Mouse (Mus musculus) frontal cortex, postnatal 25 days (tissue): ENCODE measurements at regions not wholly inside any gene's neighbourhood (a gene's known extent, or its start where the extent isn't known, plus 50 kb on each side); places are given as distances from the start of the nearest gene placed in this dataset.
A peak's percentile ranks its signal among the peaks of the same experiment; 100 is the strongest.
"Not testable (repeated sequence)": the region's sequence is repeated elsewhere in the genome, so short reads cannot be mapped to it uniquely, and the experiment has no call there.

ENCODE experiments used
- DNase-seq, 2 experiments: peaks; one replicate each; pipeline ENCODE4 v3.0.0; 2022; ENCODE audit warnings: low spot score in 2 of 2

DNA sequence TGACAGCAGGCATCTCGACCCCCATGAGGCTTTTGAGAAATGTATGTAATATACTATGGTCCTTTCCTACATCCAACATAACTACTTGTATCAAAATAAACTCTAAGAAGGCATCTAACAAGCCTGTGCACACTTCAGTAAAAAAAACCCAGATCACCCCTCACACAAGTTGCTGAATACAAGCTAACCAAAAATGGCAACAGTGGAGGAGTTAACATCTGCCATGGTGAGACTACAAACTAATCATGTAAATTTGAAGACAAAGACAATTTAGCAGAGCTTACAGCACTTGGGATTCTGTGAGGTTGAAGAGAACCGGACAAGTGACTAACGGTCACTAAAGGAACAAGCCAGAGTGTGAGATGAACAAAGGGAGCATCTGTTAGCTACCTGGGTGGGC is 380.6 kb upstream of the Ngly1 start:
- no peak for DNase-seq

GRCm38 (mm10) chr14:15872013-15872412 is 377.1 kb upstream of the Ngly1 start:
- DNase-seq, result no peak

GRCm38 (mm10) chr14:15880146-15880545 is 368.9 kb upstream of the Ngly1 start:
- no peak for DNase-seq

GRCm38 (mm10) chr14:15881284-15881683 is 367.8 kb upstream of the Ngly1 start:
- DNase-seq, result peak; percentile 9 to 24

DNA sequence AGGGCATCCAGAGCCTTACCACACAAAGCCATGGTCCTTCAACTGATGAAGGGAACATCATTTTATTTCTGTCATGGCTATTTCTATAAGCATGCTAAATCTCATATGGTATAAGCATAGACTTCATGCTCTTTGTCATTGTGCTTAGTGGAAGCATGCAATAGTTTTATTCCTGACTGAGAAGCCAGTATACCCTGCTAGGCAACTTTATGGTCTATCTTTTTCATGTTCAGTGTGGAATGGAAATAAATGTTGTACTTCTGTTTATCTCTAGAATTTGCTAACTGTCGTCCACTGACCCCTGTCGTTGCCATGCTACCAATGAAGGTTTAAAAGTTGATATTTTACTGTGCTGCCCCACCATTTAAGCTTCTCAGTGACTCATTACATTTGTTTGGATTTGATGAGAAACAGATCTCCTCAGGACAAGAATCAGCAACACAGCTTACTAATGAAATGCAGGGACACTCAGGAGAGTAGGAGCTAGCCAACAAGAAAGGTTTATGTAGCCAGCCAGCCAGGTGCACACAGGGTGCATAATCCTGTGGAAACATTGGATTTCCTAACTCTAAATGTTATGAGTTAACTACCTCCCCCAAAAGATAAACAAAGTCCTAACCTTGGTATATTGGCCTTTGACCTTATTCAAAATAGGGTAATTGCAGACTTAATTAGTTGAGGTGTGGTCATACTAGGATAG is 364.3 kb upstream of the Ngly1 start:
- no peak for DNase-seq

DNA sequence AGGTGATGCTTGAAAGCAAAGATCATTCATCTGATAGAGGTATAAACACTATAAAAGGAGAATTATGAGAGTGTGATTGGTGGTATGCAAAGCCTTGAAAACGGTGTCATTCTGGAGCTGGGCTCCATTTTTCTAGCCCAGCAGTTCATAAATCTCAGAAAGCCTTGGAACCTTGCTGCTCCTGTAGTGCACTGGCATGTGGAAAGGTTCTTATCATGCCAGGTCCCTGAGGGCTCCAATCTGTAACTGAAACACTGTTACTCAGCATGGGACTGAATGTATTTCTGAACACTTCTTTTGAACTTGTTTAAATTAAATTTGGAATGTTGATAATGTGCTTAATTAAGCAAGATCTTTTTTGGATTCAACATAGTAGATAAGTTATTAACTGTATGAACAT is 352.0 kb upstream of the Ngly1 start:
- no peak for DNase-seq

- DNase-seq, result not testable (repeated sequence)
Observed at GRCm38 (mm10) chr14:15906429-15906828, 342.7 kb upstream of the Ngly1 start.

DNA sequence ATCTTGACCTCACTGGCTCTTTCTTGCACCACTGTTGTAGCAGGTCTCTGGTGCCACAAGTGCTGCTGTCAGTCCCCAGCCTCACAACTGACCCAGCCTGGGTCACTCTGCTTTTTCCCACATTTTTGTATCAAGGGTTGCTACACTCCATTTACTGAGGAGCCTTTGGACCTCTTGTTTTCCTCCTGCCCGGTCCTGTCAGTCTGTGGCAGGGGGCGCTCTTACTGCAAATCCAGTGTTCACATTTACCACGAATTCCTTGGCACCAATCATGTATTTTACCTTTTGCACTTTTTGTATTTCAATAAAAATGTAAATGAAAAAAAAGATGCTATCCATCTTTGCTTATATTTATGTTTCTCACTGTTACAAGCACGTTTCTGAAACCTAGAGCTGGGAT is 335.9 kb upstream of the Ngly1 start:
- DNase-seq, result not testable (repeated sequence)

- DNase-seq, result no peak
Observed at GRCm38 (mm10) chr14:15914176-15914575, 334.9 kb upstream of the Ngly1 start.

DNA sequence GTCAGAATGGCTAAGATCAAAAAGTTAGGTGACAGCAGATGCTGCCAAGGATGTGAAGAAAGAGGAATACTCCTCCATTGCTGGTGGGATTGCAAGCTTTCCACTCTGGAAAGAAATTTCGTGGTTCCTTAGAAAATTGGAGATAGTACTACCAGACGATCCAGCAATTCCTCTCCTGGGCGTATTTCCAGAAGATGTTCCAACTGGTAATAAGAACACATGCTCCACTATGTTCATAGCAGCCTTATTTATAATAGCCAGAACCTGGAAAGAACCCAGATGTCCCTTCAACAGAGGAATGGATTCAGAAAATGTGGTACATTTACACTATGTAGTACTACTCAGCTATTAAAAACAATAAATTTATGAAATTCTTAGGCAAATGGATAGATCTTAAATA is 324.4 kb upstream of the Ngly1 start:
- not testable (repeated sequence) for DNase-seq

GRCm38 (mm10) chr14:15934729-15935128 is 314.4 kb upstream of the Ngly1 start:
- no peak for DNase-seq

GRCm38 (mm10) chr14:15970321-15970720 is 278.8 kb upstream of the Ngly1 start:
- no peak for DNase-seq

GRCm38 (mm10) chr14:15970767-15971166 is 278.3 kb upstream of the Ngly1 start:
- no peak for DNase-seq

GRCm38 (mm10) chr14:15971306-15971705 is 277.8 kb upstream of the Ngly1 start:
- no peak for DNase-seq

DNA sequence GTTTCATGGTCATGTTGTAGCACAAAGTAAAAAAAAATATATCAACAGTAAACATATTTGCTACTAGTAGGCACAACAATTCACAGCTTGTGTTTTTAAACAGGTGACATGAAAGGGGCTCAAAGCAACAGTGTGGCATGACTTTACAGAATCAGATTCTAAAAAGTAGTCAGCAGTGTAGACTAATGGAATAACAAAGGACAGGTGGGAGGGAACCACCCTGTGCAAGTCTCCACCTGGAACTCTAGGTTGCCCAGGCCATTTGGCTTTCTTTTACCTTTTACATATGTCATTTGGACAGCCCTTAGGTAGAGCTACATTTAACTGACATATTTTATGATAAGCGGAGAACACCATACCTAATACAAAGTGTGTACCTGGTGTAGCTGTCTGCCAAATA is 271.7 kb upstream of the Ngly1 start:
- DNase-seq, result no peak

- no peak for DNase-seq
Observed at GRCm38 (mm10) chr14:15978329-15978728, 270.8 kb upstream of the Ngly1 start.

DNA sequence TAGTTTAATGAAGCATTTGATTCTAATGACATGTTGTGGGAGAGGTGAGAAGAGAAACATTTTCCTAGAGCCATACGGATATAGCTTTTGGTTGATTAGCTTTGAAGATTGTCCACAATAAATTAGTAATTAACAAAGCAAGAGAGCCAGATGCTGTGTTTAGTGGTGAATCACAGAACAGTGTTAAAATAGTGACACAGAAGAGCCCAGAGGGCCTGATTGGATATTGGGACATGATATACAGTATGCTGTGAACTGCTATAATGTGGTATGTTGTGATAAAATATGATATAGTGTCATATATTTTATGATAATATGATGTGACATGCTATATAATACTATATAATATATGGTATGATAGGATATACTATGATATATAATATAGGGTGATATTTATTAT is 243.7 kb upstream of the Ngly1 start:
- DNase-seq, result no peak

GRCm38 (mm10) chr14:16006968-16007367 is 242.1 kb upstream of the Ngly1 start:
- no peak for DNase-seq

DNA sequence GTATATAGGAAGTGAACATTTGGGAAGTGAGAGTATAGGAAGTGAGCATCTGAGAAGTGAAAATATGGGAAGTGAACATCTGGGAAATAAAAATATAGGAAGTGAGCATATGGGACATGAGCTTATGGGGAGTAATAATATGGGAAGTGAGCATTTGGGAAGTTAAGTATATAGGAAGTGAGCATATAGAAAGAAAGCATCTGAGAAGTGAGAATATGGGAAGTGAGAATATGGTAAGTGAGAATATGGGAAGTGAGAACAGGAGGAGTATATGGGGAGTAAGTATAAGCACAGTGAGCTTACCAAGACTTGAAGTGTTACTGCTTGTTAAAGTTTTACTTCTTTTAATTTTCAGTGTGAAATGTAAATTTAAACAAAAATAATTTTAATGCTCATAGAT is 239.3 kb upstream of the Ngly1 start:
- no peak for DNase-seq

GRCm38 (mm10) chr14:16023853-16024252 is 225.2 kb upstream of the Ngly1 start:
- DNase-seq, result no peak

DNA sequence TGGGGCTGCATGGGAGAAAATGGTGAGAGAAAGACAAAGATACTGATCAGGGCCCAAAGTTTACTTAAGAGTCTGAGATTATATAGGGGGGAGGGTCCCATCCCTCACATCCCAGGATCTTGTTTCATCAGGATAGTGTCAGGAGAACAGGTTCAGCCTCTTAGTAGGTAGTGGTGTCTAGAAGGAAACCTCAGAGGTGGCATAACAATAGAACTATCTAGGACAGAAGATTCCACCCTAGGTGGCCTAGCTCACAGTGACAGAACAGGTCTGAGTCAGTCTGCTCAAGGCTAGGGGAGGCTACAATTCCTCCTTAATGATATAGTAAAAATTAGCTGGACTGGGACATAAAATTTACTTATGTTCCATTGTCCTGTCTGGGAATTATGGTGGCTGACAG is 211.3 kb upstream of the Ngly1 start:
- no peak for DNase-seq

DNA sequence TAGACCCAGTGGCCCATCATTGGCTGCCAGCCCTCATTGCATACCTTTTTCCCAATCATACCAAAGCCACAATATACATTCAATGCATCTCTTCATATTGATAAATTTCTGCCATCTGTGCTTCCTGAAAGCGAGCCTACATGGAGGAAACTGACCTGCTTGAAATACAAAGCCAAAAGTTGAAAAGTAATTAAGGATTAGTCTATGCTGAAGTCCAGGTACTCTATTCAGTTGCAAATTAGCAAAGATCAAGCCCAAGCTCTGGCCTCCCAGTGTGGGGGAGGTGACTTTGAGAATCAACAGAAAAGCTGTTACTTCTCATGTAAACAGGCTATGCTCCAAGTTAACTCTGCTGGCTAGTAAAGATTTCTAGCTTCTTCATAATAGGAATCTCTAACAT is 210.7 kb upstream of the Ngly1 start:
- no peak for DNase-seq

- no peak for DNase-seq
Observed at GRCm38 (mm10) chr14:16044466-16044865, 204.6 kb upstream of the Ngly1 start.

DNA sequence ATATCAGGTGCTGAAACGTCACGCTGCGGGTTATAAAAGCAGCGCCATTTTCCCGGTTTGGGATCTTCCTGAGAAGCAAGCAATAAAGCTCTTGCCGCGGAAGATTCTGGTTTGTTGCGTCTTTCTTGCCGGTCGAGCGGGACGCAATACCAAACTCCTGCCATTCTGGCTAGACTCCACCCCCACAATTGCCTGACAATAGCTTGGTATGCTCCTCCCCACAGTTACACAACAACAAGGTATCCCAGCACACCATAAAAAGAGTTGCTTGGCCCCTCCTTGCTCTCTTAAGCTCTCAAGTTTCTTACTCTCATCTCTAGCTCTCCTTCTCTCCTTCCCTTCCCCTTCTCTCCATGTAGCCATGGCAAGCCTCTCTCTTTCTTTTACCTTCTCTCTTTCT is 176.5 kb upstream of the Ngly1 start:
- not testable (repeated sequence) for DNase-seq
